Mouse (Mus musculus) brain, embryonic 14.5 days (tissue): Measurements from ENCODE around the gene Sgms2. TPM values are rescaled to one million over a fixed set of nuclear protein-coding genes. Genes with fewer than 3 reads are reported as not detected.

Experiments used
- DNase-seq: peaks from one replicate; pipeline ENCODE4 v3.0.0-alpha.2; 2011; ENCODE audit warnings: low read depth
- CTCF ChIP-seq: fragments of 200-500 bp; IDR thresholded peaks from 2 replicates; pipeline ENCODE4 v1.5.1; 2012; ENCODE audit warnings: inconsistent platforms, mild to moderate bottlenecking, moderate library complexity, borderline replicate concordance; ENCODE audit not compliant: insufficient read depth, insufficient read length; ENCODE audit errors: extremely low read depth
- POLR2A ChIP-seq: fragments of 200-500 bp; IDR thresholded peaks from 2 replicates; pipeline ENCODE4 v1.6.1; 2012; ENCODE audit warnings: mild to moderate bottlenecking, inconsistent platforms, borderline replicate concordance; ENCODE audit not compliant: poor library complexity, insufficient read depth, insufficient read length, severe bottlenecking; ENCODE audit errors: extremely low read depth
- polyA plus RNA-seq: library from polyadenylated mRNA; depleted of rRNA; stranded (reverse); fragments of >200 nt; gene quantifications from 2 replicates; pipeline ENCODE4 v1.2.3, GENCODE M21; 2012

The Sgms2 gene
- polyA plus RNA-seq, 1 experiment: 3.3 TPM

DNA sequence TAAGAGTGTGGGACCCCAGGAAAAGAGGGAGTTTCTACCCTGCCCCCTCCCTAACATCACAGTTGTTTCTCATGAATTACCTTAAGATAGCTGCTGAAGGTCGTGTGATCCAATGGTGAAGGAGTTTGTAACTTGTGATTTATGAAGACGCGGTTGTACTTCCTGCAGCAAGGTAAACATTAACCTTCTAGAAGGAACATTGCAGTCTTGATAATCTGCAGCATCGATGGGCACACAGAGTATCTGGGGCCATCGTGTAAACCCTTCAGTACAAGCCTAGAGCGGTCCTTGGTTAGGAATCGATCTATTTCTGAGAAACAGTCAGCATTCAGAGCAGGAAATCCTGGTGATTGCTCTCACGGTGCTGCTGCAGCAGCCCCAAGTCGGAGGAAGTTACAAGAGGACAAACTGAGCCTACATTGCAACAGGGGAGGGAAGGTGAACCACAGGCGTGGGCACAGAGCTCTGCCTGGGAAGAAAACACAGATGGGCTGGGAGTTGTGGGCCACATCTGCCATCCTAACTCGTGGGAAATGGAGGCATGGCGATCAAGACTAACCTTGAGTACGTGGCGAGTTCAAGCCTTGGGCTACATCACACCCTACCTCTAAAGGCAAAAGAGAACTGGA lies 13.5 kb upstream of the Sgms2 start:
- TF ChIP-seq POLR2A (no peak), CTCF (no peak)
- no peak for DNase-seq

DNA sequence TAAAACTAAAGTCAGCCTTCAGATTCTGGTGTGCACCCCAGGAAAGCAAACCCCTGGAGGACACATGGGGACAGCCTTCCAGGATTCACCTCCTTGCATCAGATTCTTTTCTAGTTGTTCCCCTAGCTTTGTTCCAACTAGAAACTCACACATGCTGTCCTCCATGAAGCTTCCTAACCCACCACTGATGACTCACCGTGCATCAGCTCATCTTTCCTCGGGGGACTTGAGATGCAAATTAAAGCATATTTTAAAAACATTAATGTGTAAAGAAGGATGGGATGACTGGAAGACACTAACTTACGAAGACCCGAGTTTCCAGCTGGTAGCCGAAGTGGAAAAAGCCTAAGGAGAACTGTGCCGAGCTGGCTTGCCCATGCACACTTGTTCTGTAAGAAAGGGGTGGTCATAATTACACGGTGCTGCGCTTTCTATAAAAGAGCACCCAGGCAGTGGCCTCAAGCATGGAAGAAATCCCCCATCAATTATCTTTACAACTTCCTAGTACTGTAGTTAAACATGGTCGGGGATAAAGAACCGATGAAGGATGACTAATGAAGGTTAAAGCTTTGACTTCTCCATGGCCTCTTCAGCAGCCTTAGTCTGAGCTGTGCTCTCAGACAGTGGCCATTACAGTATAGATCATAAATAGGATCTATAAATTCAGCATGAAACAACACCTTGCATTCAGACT lies 10.6 kb upstream of the Sgms2 start:
- DNase-seq: no peak
- TF ChIP-seq POLR2A (no peak), CTCF (no peak)

DNA sequence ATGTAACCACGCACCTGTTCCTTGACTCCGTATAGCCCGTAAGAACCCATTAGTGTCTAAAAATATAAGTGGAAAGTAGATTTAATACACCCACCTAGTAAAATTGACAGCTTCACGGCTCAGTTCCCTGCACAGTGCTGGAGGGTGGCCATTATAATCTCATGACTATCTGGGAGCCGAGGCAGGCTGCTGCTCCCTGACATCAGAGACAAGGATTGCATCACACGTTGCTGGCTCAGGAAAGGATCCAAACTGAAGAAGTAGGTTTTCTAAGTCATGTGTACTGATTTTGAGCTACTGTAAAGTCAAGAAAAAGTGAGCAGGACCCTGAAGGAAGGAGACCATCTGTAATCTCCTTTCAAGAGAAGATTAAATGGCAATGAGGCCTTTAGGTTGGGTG lies 8.4 kb upstream of the Sgms2 start:
- TF ChIP-seq CTCF (no peak), POLR2A (no peak)

DNA sequence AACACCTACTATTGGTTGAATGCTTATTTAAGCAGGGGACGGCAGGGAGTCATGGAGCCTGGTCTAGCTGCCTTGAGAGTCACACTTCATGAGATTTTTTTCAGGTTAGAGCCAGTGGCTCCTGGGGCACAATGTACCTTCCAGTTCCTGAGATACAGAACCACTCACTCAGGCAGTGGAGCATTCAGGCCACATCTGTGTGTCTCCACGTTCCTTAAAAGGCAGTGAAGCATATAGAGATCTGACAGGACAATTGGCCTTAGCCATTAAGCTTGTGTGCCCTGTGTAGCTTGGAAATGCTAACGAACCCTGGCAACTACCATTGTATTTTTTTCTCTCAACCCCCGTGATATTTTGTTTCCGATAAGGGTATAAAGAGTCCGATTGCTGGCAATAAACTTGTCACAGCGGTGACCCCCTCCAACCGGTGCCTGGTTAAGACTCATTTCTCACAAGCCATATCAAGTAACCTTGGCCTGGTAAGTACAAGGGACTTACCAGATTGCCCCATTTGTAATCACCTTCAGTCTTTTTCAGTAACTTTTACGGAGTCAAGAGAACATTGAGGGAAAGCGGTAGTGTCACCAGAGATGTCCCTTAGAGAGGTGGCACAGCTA lies 5.4 kb upstream of the Sgms2 start:
- TF ChIP-seq POLR2A: no peak
- no peak for TF ChIP-seq CTCF
- DNase-seq: no peak

More for the DNA sequence above, 8.4 kb upstream of the Sgms2 start:
- DNase-seq: no peak

DNA sequence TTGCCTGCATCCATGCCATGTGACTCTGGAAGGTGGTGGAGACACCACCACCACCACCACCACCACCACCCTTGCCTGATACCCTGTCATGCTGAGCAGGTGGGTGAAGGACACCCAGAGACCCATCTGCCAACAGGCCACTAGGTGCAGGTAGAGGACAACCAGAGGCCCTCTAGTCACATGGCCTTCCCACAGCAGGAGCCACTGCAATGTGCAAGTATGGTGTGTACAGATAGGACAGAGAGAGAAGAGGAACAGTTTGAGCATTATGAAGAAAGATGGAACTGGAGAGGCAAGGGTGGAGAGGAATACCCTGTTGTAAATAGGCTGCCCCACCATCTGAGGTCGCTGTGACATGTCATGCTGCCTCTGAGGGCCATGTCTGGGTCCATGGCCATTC lies 3.9 kb upstream of the Sgms2 start:
- no peak for TF ChIP-seq POLR2A
- TF ChIP-seq CTCF: no peak
- no peak for DNase-seq

DNA sequence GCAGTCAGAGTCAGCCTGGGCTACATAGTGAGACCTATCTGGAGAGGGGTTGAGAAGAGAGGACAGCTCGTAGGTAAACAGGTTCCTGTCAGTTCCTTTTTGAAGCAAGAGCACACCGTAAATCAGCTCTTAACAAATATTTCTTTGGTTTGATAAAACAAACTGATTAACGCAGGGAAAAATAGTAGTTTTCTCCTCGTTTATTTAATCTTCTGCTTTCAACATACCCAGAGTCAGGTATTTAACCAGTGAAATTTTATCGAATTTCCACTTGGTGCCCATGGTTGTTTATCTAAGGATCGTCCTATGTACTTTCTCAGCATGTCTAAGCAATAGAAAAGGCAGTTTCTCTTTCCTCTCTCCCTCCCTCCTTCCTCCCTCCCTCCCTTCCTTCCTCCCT lies 2.0 kb upstream of the Sgms2 start:
- DNase-seq: no peak
- TF ChIP-seq CTCF (no peak), POLR2A (no peak)

DNA sequence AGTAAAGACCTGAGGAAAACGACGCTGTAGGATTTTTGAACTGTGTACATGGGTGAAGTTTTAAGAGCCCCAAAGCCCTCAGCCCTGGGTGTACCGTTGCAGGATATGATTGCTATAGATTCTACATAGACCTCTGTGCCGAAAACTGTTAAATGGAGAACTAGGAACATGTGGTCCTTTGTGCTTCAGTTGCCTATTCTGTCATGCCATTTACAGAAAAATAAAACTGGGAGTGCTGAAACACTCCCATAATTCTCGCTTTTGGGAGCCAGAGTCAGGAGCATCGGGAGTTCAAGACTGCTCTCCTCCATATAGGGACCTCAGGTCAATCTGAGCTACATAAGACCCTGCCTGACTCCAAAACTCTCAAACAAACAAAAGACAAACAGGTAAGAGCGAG lies 769 bp upstream of the Sgms2 start:
- no peak for DNase-seq
- TF ChIP-seq CTCF: no peak
- TF ChIP-seq POLR2A: no peak

DNA sequence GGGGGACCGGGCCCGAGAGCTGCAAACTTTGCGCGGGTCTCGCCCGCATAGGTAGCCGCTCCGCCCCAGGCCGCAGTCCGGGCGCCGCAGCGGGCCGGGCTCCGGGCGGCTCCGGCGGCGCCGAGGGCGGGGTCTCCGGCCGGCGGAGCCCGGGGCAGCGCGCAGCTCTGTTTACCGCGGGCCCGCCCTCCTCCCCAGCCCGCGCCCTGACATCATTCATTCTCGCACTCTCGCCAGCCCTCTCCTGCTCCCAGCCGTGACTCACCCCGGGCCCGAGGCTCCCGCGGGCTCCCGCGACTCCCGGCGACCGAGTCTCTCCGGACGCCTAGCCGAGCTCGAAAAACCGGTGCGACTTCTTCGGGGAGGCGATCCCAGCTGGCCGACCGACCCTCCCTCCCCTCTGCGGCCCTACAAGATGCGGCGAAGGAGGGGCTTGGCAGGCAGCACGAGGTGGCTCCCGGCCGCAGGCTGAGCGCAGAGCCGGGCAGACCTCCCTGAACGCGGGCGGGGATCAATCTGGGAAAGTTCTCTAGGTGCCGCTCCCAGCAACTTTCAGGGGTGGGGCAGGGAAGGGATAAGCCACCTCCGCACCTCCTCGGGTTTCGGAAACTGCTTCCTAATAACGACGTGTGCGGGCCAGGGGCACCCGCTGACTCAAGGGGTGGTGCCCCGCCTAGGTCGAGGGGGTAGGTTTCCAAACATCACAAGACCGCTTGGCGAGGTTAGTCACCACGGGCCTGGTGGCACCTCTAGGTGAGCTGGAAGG lies 885 bp downstream of the Sgms2 start:
- DNase-seq: peak; percentile 72
- TF ChIP-seq POLR2A: no peak
- TF ChIP-seq CTCF: no peak

DNA sequence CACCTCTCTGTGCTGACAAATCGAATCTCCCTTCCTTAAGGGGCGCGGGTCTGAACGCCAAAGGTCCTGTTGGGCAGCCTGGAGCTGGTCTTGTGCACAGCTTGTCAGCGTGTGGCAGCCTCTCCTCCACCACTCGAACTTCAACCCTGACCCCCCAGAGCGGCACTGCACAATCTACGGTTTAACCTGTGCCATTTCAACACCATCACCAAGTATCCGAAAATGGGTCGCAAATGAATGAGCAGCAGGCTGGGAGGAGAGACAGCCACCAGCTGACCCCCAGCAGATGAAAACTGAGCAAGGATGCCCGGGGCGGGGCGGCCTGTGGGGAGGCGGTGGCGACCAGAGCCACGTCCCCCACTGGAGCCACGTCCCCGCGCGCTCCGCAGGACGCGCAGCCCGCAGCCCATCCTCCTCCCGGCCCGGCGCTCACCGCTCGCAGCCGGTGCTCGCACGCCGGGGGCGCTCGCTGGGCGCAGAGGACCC lies 1.5 kb downstream of the Sgms2 start:
- DNase-seq: peak; percentile 45
- TF ChIP-seq CTCF (no peak), POLR2A (no peak)

DNA sequence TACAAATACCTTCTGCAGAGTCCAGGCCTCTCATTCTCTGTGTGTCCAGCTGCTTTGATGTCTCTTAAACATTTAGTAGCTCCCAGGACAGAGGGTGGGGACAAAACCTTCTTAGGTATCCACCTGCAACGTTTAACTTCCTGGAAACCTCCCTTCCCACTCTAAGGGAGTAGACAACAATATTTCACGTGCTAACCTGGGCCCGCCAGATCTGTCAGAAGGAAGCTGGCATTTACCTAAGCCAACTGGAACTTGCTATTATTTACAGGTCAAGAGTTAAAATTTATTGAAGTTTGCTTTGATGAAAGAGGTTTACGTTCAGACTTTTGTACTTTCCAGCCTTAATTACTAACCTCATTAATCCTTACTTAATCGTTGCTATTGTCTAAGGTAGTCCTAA lies 2.2 kb downstream of the Sgms2 start:
- DNase-seq: no peak
- TF ChIP-seq POLR2A: no peak
- no peak for TF ChIP-seq CTCF

DNA sequence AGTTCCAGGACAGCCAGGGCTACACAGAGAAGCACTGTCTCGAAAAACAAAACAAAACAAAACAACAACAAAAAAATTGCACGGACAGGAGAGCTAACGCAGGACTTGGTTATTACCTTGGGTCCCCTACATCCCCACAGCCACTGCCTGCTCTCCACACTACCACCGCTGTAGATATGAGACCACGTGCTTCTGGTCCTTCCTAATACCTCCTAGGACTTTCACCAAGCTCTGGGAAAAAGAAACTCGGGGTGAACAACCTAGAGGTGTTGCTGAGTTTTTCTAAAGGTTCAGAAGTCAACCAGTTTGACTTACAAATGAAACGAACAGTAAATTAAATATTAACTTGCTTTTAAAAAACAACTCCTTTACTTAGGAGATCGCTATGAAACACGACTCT lies 2.8 kb downstream of the Sgms2 start:
- TF ChIP-seq POLR2A: no peak
- TF ChIP-seq CTCF: no peak
- DNase-seq: no peak

DNA sequence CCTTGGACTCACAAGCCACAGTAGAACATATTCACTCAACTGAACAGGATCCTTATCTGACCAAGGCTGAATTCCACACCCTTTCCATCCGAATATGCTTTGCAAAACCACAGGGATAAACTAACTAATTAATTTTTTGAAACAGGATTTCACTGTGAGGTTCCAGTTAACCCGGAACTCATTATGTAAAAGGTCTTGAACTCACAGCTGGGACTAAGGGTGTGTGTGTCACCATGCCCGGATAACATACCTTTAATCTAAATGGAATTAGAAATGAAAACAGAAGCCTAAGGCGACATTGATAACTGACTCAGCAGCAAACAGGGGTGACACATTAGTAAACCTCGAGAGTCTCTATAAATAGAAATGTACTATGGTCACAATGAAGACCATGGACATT lies 5.8 kb downstream of the Sgms2 start:
- DNase-seq: peak; percentile 7
- TF ChIP-seq POLR2A (no peak), CTCF (no peak)
